Mouse (Mus musculus) MEL-GATA-1-ER (cell line): ENCODE results near the gene Sumo1.
A peak's percentile ranks its signal among the peaks of the same experiment; 100 is the strongest.
"Not testable (repeated sequence)": the region's sequence is repeated elsewhere in the genome, so short reads cannot be mapped to it uniquely, and the experiment has no call there.

Experiments
- DNase-seq: peaks from one replicate; pipeline ENCODE4 v3.0.0-alpha.2; 2012; ENCODE audit warnings: low read depth; ENCODE audit errors: extremely low read depth

Sumo1 gene

DNA sequence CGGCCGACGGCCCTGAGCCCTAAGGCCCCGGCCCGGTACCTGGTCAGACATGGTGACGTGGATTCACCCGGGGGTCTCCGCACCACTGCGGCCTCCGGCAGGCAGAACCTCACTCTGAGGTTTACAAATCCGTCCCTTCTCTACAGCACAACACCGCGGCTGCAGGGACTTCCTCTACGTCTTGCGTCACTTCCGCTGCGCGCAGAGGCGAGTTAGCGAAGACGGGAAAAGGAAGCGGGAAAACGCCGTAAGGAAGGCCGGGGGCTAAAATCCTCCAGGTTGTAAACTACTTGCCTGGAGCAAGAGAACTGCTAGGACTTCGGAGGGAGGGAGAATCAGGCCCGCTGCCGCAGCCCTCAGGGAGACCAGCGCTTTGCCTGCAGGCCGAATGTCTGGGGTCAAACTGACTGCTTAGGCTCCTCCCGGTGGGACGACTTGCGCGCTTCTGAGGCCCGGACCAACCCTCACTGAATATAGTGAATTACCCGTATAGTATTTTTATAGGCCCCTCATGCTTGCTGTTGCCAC is at the start of gene Sumo1:
Sumo1 (minus strand) TSS at position 194 of the 528 bp plus-strand sequence.
- DNase-seq = peak; percentile 93

DNA sequence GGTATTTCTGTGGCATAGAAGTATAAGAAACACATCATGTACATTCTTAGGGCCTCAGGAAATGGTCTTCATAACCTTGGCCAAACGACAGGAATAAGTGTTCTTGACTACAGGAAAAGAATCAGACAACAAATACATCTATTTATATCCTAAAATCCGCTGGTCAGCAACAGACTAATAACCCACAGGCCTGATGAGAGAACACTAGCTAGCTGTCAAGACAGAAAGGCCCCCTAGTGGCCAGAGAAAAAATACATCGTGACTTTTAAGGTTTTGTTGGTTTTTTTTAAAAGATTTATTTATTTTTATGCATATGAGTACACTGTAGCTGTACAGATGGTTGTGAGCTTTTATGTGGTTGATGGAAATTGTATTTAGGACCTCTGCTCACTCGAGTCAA is 49.3 kb upstream of the Sumo1 start:
- DNase-seq = peak; percentile 53

DNA sequence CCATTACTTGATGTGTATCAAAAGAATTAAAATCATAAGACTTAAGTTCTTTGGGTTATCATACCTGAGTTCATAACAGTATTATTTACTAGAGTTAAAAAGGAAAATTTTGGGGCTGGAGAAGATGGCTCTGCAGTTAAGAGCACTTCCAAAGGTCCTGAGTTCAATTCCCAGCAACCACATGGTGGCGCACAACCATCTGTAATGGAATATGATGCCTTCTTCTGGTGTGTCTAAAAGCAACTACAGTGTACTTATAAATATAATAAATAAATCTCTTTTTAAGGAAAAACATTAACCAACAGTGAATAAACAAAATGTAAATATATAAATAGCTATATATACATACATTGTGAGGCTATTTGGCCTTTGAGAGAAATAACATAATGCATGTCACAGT is 31.1 kb upstream of the Sumo1 start:
- no peak for DNase-seq

DNA sequence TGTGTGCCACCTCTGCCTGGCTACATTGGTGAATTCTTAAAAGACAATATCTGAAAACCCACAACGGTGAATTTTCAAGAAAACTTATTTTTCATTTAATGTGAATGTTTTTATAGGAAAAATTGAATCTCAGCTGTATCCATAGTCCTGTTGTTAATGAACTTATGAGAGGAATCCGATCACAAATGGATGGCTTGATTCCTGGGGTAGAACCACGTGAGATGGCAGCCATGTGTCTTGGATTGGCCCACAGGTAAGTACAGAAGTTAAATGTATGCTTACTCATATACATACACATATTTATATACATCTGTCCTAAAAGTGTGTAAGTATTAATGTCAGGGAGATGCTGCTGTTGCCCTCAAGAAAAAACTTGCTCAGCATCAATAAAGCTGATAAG is 27.6 kb upstream of the Sumo1 start:
- DNase-seq = no peak

DNA sequence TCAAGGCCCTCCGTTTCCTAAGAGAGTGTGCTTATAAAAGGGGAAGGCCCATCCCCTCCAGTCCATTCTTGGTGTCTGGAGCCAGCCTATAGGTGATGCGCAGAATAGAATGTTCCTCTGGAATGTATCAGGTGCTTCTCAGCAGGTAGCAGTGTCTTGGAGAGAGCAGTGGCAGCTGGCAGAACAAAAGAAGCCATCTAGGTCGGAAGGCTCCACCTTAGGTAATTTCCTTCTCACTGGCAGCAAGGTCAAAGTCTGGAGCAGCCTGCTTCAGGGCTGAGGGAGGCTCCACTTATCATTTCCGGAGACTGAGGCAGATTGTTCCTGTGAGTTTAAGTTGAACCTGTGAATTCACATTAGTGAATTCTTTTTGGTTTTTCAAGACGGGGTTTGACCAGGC is 27.1 kb upstream of the Sumo1 start:
- no peak for DNase-seq

GRCm38 (mm10) chr1:59690467-59690866 is 19.8 kb upstream of the Sumo1 start:
- DNase-seq = no peak

DNA sequence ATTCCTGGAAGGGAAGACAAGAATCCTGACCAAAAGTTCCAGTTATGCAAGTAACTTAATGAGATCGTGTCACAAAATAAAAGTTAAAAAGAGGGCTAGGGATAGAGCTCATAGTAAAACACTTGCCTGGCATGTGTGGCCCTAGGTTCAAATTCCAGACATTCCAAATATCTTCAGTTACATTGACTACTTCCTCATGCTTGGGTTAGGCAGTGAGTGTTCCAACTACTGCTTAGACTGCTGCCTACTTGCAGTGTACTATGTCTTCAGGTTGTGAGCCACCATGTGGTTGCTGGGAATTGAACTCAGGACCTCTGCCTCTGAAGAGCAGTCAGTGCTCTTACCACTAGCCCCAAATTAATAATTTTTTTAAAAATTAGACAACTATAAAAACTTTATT is 16.9 kb upstream of the Sumo1 start:
- DNase-seq = peak; percentile 54

DNA sequence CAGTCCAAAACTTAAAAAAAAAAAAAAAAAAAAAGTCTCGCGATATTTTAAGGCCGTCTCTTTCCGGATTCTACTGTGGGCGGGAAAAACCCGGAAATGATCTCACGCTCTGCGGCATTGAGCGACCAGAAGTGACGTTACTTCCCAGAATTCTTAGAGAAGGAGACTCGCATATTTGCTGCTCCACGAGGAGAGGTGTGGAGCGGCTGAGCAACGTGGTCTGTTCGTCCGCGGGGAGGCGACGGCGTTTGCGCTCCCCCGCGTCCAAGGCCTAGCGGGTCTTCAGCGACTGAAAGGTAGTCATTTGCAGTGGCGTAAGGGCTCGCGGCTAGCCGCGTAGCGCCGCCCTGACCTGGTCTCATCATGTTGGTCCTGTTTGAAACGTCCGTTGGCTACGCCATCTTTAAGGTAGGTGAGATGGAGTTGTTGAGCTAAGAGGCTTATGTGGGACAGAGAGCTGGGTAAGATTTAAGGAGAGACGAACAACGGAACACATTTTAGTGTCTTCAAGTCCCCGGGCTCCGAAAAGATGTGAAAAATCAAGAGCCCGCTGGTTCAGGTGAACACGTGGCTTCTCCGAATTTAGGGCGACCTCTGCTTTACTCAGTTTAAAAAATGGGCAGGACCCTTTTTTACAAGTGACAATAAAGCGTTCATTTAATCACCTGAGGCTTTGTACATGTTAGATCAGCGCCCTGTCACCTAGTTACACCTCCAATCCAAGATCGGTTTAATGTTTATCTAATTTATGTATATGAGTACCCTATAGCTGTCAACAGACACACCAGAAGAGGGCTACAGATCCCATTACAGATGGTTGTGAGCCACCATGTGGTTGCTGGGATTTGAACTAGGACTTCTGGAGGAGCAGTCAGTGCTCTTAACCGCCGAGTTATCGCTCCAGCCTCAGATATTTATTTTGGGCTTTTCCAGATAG is 14.5 kb upstream of the Sumo1 start, which contains the start of gene Nop58:
Nop58 (plus strand) TSS at position 153 of the 937 bp plus-strand sequence.
- peak; percentile 99 for DNase-seq

- DNase-seq = no peak
Observed at GRCm38 (mm10) chr1:59683926-59684818, 13.5 kb upstream of the Sumo1 start.

DNA sequence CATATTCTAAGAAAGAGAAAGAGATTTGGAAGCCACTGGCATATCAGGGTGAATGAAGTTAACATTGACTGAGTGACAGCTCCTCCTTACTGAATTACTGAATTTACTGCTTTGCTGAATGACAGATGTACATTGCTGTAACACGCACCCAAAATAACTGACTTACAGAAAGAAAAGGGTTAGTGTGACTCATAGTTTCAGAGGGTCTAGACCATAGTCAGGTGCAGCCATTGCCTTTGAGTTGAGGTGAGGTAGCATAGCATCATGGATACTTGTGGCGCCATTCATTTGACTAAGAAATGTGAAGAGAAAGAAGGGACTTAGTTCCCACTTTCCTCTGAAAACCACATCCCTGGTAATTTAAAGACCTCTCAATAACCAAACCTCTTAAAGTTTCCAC is 3.0 kb upstream of the Sumo1 start:
- no peak for DNase-seq

DNA sequence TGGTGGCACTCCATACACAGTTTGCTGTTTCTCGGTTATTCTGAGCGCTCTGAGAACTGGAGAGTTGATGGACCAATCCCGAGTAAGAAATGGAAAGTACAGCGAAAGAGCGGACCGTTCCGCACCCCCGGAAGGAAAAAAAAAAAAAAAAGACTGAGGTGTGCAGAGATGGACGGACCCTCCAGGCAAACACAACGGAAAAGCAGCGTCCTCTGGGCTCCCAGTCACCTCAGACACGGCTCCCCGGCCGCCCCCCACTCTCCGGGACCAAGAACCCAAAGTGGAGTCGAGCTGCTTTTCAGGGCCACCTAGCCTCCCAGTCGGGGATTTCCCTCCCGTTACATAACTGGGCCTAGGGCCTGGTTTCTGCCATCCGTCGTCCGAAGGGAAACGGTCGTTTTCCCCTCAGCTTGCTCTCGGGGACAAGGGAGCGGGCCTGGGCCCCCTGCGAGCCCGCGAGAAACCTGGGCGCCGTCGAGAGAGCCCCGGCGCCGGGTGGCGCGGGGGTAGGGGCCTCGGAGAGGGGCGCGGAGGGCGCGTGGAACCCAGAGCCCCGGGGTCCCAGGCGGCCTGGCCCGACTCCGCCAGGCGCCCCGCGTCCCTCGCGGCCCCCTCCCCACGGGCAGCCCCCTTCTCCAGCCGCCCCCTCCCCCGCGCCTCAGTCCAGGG is 538 bp downstream of the Sumo1 start:
- peak; percentile 67 for DNase-seq

GRCm38 (mm10) chr1:59668871-59669270 is 1.8 kb downstream of the Sumo1 start:
- DNase-seq = no peak

DNA sequence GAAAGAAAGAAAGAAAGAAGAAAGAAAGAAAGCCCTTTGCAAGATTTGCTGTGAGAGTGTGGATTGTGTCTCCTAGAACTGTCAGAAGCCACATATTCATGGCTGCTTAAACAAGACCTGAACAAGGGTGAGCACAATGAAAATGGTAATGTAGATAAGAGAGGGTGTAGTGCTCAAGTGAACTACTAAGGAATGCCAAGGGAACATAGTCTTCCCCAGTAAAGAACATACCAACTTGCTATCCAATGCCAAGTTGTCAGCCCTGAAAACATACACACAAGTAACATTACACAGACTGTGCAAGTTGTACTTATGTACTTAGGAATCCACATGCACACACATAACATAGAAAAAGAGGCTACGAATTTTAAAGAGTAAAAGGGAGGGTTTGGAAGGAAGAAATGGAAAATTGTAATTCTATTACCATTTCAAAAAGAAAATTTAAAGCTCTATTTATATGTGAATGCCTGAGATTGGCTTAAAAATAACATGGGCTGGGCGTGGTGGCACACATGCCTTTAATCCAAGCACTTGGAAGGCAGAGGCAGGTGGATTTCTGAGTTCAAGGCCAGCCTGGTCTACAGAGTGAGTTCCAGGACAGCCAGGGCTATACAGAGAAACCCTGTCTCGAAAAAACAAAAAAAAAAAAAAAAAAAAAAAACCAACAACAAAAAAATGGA is 7.0 kb downstream of the Sumo1 start:
- DNase-seq = no peak

GRCm38 (mm10) chr1:59656244-59657171 is 14.1 kb downstream of the Sumo1 start:
- no peak for DNase-seq

- no peak for DNase-seq
Observed at GRCm38 (mm10) chr1:59653243-59653911, 17.3 kb downstream of the Sumo1 start.

GRCm38 (mm10) chr1:59651201-59651819 is 19.3 kb downstream of the Sumo1 start:
- DNase-seq = no peak

DNA sequence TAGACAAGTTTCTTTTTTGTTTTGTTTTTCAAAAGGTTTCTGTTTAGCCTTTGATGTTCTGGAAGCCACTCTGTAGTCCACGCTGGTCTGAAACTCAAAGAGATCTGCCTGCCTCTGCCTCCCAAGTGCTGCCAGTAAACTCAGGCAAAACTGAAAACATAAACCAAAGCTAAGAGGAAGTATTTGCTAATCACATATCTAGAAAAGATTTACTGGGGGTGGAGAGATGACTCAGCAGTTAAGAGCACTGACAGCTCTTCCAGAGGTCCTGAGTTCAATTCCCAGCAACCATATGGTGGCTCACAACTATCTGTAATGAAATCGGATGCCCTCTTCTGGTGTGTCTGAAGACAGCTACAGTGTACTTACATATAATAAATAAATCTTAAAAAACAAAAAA is 24.1 kb downstream of the Sumo1 start:
- DNase-seq = not testable (repeated sequence)

- no peak for DNase-seq
Observed at GRCm38 (mm10) chr1:59642488-59642887, 28.1 kb downstream of the Sumo1 start.

- DNase-seq = no peak
Observed at GRCm38 (mm10) chr1:59638371-59638770, 32.3 kb downstream of the Sumo1 start.
